Mouse (Mus musculus) hindbrain, embryonic 14.5 days (tissue): Measurements from ENCODE around the gene Pbx1. TPM values are rescaled to one million over a fixed set of nuclear protein-coding genes. Genes with fewer than 3 reads are reported as not detected.

Source experiments
- ATAC-seq: fragments of 200-750 bp; cut with Nextera tagmentation; 2 replicates; pipeline ENCODE4 v1.8.0; 2017; ENCODE audit warnings: moderate number of reproducible peaks, mild to moderate bottlenecking, moderate TSS enrichment, moderate library complexity; ENCODE audit not compliant: low FRiP score
- DNase-seq: peaks from one replicate; pipeline ENCODE4 v3.0.0-alpha.2; 2015; ENCODE audit warnings: low spot score
- H3K27ac ChIP-seq: fragments of 300-500 bp; sonication (generic); 2 replicates; pipeline ENCODE4 v1.5.1; 2014; ENCODE audit warnings: mild to moderate bottlenecking, moderate library complexity
- H3K27me3 ChIP-seq: fragments of 300-500 bp; sonication (generic); 2 replicates; pipeline ENCODE4 v1.6.1; 2014; ENCODE audit warnings: mild to moderate bottlenecking, low read length, mixed read lengths; ENCODE audit not compliant: control insufficient read depth, insufficient read depth
- H3K36me3 ChIP-seq: fragments of 300-500 bp; sonication (generic); replicated peaks from 2 replicates; pipeline ENCODE4 v1.6.1; 2014; ENCODE audit not compliant: control insufficient read depth, insufficient read depth
- H3K4me1 ChIP-seq: fragments of 300-500 bp; sonication (generic); replicated peaks from 2 replicates; pipeline ENCODE4 v1.6.1; 2014; ENCODE audit warnings: antibody characterized with exemption, low read length, mixed read lengths; ENCODE audit not compliant: control insufficient read depth, insufficient read depth
- H3K4me2 ChIP-seq: fragments of 300-500 bp; sonication (generic); replicated peaks from 2 replicates; pipeline ENCODE4 v1.6.1; 2014; ENCODE audit warnings: mild to moderate bottlenecking, moderate library complexity
- H3K4me3 ChIP-seq: fragments of 300-500 bp; sonication (generic); replicated peaks from 2 replicates; pipeline ENCODE4 v1.5.1; 2014; ENCODE audit warnings: mild to moderate bottlenecking, low read length
- H3K9ac ChIP-seq: fragments of 300-500 bp; sonication (generic); 2 replicates; pipeline ENCODE4 v1.6.1; 2014
- H3K9me3 ChIP-seq: fragments of 300-500 bp; sonication (generic); 2 replicates; pipeline ENCODE4 v1.6.1; 2016; ENCODE audit warnings: low read length; ENCODE audit not compliant: control insufficient read depth
- WGBS: fragments of 180-500 bp; shearing (Covaris S2); extraction: QIAGEN DNeasy Blood & Tissue Kit; methylation state at CpG from one replicate; pipeline ENCODE4 v1.1.7; 2014; 5-methylcytosine and 5-hydroxymethylcytosine counted together
- polyA plus RNA-seq: library from polyadenylated mRNA; unstranded; fragments of >200 nt; fragmentation: Nextera tagmentation; extraction: Ambion mirVana; gene quantifications from 2 replicates; pipeline ENCODE4 v1.2.1, GENCODE M21; 2014

The Pbx1 gene
- polyA plus RNA-seq, 1 experiment from 2014 or later = 46.3 TPM

DNA sequence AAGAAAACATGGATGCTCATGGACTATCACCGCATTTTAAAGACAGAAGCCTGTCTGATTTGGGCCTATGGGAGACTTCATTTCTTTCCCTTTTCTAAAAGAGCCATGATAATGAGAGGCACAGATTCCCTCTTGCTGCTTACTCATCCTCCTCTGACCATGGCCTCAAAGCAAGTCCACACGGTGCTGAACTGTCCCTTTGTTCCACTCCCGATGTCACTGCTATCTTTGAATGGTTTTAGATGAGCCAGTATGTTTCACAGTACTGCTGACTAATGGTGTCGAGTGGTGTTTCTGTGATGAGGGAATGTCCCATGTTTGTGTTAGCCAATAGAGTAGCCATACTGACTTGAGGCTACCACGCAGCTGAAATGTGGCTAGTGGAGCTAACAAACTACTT lies 233.8 kb downstream of the Pbx1 start:
- WGBS = 84% methylated on average over 5 of the region's 5 CpGs
- no peaks in the 10 kb centered on the region for H3K27me3 ChIP-seq
- no peak for ATAC-seq

GRCm38 (mm10) chr1:168197908-168198258 lies 234.2 kb downstream of the Pbx1 start:
- Histone ChIP-seq H3K4me2 (no peak overlapping the region), H3K4me3 (no peak overlapping the region), H3K27ac (no peak overlapping the region), H3K36me3 (peaks cover 32% of the 10 kb centered on the region), H3K9ac (no peak overlapping the region), H3K4me1 (no peaks in the 10 kb centered on the region), H3K9me3 (no peaks in the 10 kb centered on the region), H3K27me3 (no peaks in the 10 kb centered on the region)
- DNase-seq (no peak), ATAC-seq (no peak)
- 83% methylated on average over 3 of the region's 3 CpGs for WGBS

More for the DNA sequence above, 233.8 kb downstream of the Pbx1 start:
- Histone ChIP-seq H3K4me3 (no peak overlapping the region), H3K9me3 (no peaks in the 10 kb centered on the region), H3K27ac (no peak overlapping the region), H3K36me3 (peaks cover 35% of the 10 kb centered on the region), H3K4me2 (no peak overlapping the region), H3K9ac (no peak overlapping the region), H3K4me1 (no peaks in the 10 kb centered on the region)
- no peak for DNase-seq

DNA sequence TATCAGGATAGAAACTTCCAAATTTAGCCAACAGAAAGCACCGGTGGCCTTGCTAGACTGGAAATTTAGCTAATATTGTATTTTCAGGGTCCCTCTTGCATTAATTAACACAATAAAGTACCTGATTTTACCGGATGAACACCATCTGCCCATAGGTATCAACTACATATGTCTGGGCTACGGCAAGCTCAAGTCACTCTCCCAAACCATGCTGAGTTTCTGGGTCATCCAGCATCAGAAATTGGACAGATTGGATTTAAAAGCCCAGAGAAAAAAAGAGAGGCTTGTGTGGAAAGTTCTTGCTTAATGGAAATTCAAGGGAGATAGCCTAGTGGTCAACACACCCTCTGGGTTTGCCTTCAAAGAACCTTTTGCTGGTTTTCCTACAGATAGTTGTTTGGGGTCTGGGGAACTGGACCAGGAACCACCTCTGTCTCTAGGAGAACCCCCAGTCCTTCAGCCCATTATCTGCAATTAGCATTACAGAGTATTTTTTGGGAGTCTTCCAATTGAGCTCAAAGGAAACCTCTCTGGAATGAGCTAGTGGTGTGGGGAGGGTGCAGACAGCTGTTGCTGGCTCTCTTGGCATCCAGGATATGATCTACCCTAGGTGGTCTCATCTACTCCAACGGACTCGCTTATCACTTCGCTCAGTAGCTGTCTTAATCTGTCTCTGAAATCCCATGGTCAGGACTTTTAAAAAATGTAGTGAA lies 234.7 kb downstream of the Pbx1 start:
- DNase-seq (no peak), ATAC-seq (no peak)
- Histone ChIP-seq H3K9ac (no peak overlapping the region), H3K9me3 (no peaks in the 10 kb centered on the region), H3K4me1 (no peaks in the 10 kb centered on the region), H3K36me3 (peaks cover 31% of the 10 kb centered on the region), H3K4me3 (no peak overlapping the region), H3K27me3 (no peaks in the 10 kb centered on the region), H3K27ac (no peak overlapping the region), H3K4me2 (no peak overlapping the region)
- 86% methylated on average over 6 of the region's 6 CpGs for WGBS

GRCm38 (mm10) chr1:168193364-168193763 lies 238.7 kb downstream of the Pbx1 start:
- H3K4me1 ChIP-seq = peaks cover 7% of the 10 kb centered on the region; the same call in 1 of the 2 replicates
- no peak overlapping the region for H3K4me3 ChIP-seq
- WGBS = 55% methylated on average over 7 of the region's 7 CpGs
- no peak overlapping the region for H3K9ac ChIP-seq
- no peaks in the 10 kb centered on the region for H3K9me3 ChIP-seq
- no peak for DNase-seq
- H3K27ac ChIP-seq = no peak overlapping the region
- H3K36me3 ChIP-seq = peaks cover 20% of the 10 kb centered on the region
- no peak for ATAC-seq
- no peak overlapping the region for H3K4me2 ChIP-seq
- no peaks in the 10 kb centered on the region for H3K27me3 ChIP-seq

GRCm38 (mm10) chr1:168182816-168183215 lies 249.3 kb downstream of the Pbx1 start:
- no peak overlapping the region for H3K27ac ChIP-seq
- 95% methylated on average over 8 of the region's 8 CpGs for WGBS
- no peak overlapping the region for H3K4me2 ChIP-seq
- DNase-seq (no peak), ATAC-seq (no peak)
- H3K9me3 ChIP-seq = no peaks in the 10 kb centered on the region
- no peaks in the 10 kb centered on the region for H3K27me3 ChIP-seq
- no peaks in the 10 kb centered on the region for H3K4me1 ChIP-seq
- H3K4me3 ChIP-seq = no peak overlapping the region
- H3K36me3 ChIP-seq = peaks cover 37% of the 10 kb centered on the region
- no peak overlapping the region for H3K9ac ChIP-seq

- no peak for ATAC-seq
- no peak overlapping the region for H3K9ac ChIP-seq
- 89% methylated on average over 9 of the region's 9 CpGs for WGBS
- no peaks in the 10 kb centered on the region for H3K9me3 ChIP-seq
- H3K27me3 ChIP-seq = no peaks in the 10 kb centered on the region
- H3K27ac ChIP-seq = no peak overlapping the region
- H3K4me1 ChIP-seq = no peaks in the 10 kb centered on the region
- no peak overlapping the region for H3K4me3 ChIP-seq
- no peak for DNase-seq
- H3K4me2 ChIP-seq = no peak overlapping the region
- peaks cover 37% of the 10 kb centered on the region for H3K36me3 ChIP-seq
Measured at GRCm38 (mm10) chr1:168180622-168181441, 251.2 kb downstream of the Pbx1 start.

DNA sequence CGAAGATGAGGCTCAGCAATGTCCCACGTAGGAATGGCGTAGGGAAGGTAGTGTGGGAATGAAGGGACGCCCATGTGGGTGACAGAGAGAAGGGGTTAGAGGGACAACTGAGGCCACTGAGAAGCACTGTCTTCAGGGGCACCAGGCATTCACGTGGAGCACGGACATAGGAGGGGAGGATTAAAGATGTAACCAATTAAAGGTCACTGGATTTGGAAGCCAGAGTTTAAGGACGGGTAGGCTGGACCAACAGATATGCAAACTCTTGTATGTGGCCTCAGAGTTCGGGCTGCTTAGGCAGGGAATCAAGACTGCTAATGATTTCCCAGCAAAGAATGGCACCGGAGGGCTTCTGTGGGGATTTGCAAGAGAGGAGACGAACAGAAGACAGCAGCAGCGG lies 252.4 kb downstream of the Pbx1 start:
- DNase-seq (no peak), ATAC-seq (no peak)
- WGBS = 92% methylated on average over 11 of the region's 11 CpGs
- Histone ChIP-seq H3K9ac (no peak overlapping the region), H3K27me3 (no peaks in the 10 kb centered on the region), H3K27ac (no peak overlapping the region), H3K4me2 (no peak overlapping the region), H3K9me3 (no peaks in the 10 kb centered on the region), H3K4me3 (no peak overlapping the region), H3K4me1 (no peaks in the 10 kb centered on the region), H3K36me3 (peaks cover 40% of the 10 kb centered on the region)

GRCm38 (mm10) chr1:168178611-168179010 lies 253.5 kb downstream of the Pbx1 start:
- H3K27ac ChIP-seq = no peak overlapping the region
- H3K36me3 ChIP-seq = peaks cover 39% of the 10 kb centered on the region
- H3K27me3 ChIP-seq = no peaks in the 10 kb centered on the region
- no peak overlapping the region for H3K4me2 ChIP-seq
- H3K9ac ChIP-seq = no peak overlapping the region
- 91% methylated on average over 1 of the region's 1 CpGs for WGBS
- H3K9me3 ChIP-seq = no peaks in the 10 kb centered on the region
- no peak for DNase-seq
- ATAC-seq = no peak
- H3K4me3 ChIP-seq = no peak overlapping the region
- H3K4me1 ChIP-seq = no peaks in the 10 kb centered on the region

DNA sequence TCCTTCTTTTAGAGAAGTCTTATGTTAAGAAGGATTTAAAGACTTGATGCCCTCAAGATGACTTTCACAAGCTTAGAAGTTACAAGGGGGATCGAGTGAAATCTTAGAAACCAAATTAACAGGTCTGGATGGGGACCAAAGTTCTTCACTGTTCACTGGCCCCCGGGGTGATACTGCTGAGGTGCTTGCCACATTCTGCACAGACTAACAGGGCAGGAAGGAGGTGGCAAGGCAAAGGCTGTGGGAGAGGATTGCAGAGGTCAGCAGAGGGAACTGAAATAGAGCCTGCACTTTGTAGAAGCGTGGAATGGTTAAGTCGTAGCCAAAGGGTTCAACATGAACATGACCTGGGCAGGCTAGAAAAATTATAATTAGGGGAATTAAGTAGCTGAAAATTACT lies 256.5 kb downstream of the Pbx1 start:
- Histone ChIP-seq H3K36me3 (peaks cover 12% of the 10 kb centered on the region), H3K9ac (no peak overlapping the region), H3K27ac (no peak overlapping the region), H3K4me3 (no peak overlapping the region), H3K27me3 (no peaks in the 10 kb centered on the region), H3K9me3 (no peaks in the 10 kb centered on the region), H3K4me1 (no peaks in the 10 kb centered on the region), H3K4me2 (no peak overlapping the region)
- ATAC-seq (no peak), DNase-seq (no peak)
- 91% methylated on average over 4 of the region's 4 CpGs for WGBS
